Mouse (Mus musculus): ENCODE measurements around the gene Eif4enif1.
"Not testable (repeated sequence)": the region's sequence is repeated elsewhere in the genome, so short reads cannot be mapped to it uniquely, and the experiment has no call there.

DNA sequence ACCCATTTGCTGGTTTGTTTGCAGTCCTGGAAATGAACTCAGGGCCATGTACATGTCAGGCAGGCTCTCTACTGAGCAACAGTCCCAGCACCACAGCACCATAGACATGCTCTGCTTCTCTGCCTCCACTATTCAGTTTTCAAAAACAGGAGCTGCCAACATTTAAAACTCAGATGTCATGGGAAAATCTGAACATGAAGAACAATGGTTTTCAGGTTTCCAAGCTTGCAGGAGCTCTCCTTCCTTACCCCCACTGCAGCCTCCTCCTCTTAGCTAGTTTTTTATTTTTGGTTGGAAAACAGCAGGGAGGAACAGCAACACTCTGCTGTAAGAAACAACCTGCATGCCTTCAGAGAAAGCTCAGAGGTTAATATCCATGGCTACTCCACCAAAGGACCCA, 35.9 kb upstream of the Eif4enif1 start:
- TF ChIP-seq POLR2A (IDR thresholded peaks at IDR 0.05; ENCODE audit: low read depth, low read length); CTCF (conservative IDR thresholded peaks at IDR 0.05; ENCODE audit: insufficient read depth, insufficient read length, low read depth, low read length): not testable (repeated sequence)

Measured in kidney, adult 2 months (tissue).